Mouse (Mus musculus): ENCODE data around the gene Olfr1084.
"Not testable (repeated sequence)": the region's sequence is repeated elsewhere in the genome, so short reads cannot be mapped to it uniquely, and the experiment has no call there.

Gene Olfr1084

DNA sequence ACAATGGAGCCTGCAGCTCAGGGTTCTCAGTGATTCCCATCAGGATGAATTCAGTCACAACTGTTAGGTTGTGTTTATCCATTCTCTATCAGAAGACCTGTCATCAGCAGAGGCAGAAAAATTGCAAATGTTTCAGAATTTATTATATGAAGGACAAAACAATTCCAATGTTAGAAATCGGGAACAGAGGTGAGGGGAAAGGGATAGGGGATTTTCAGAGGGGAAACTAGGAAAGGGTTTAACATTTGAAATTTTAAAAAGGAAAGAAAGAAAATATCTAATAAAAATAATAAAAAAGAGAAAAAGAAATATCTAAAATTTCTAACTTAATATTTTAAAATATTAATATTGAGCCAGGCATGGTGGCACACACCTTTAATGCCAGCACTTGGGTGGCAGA, at the start of gene Olfr1084:
Olfr1084 (minus strand) TSS at position 101 of the 400 bp plus-strand sequence.
- not testable (repeated sequence) for DNase-seq (ENCODE audit: low spot score in 2 of 2)

DNA sequence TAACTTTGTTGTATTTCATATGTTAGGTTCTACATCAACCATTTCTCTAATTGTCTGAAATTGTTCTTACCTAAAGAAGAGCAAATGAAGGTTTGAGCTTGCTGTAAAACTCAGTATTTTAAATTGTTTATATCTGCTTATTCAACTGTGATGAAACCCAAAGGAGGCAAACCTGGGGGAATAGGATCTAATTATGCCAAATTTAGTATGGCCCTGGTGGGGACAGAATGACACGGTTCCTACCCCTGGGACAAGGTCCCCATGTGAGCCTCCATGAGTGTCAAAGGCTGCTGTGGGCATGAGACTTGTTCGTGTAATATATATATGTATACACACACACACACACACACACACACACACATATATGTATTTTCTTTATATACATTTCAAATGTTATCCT, 40.5 kb upstream of the Olfr1084 start, which contains the start of gene Olfr1086:
Olfr1086 (minus strand) TSS at position 101 of the 400 bp plus-strand sequence.
- no peak for DNase-seq (ENCODE audit: low spot score in 2 of 2)

DNA sequence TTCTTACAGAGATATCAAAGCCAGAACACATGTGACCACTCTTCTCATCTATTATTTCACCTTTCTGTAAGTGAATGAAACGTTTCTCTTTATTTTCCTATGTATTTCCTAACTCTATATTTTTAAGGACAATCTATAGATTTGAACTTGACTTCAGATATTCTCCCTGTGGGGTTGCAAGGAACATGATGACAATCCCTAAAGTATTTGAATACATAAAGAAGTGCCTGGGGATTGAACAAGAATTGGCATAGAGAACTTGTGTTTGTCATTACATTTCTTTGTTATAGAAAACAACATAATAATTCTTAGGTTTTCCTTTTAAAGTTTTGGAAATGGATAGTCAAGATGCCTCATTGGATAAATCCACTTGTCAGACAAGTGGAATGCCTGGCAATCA, 22.4 kb upstream of the Olfr1084 start, which contains the start of gene Olfr1085:
Olfr1085 (minus strand) TSS at position 101 of the 400 bp plus-strand sequence.
- DNase-seq (ENCODE audit: low spot score in 2 of 2): no peak

DNA sequence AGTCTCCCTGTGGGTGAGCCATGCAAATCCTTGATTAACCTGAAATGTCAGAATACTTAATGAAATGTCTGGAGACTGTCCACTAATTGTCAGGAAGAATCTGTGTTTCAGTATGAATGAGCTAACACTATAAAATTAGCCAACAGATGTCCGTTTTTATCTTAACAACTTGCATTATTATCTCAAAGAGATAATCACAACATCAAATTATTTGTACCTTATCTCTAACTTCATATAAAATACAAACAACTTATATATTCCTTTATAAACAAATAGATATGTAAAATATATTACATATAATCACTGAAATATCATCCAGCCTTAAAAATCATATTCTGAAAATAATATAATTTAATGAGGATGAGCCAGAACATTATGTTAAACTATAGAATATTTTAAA, 40.7 kb downstream of the Olfr1084 start, which contains the start of gene Olfr1082:
Olfr1082 (minus strand) TSS at position 101 of the 400 bp plus-strand sequence.
- DNase-seq (ENCODE audit: low spot score in 2 of 2): not testable (repeated sequence)
